Mouse (Mus musculus) limb, embryonic 14.5 days (tissue): ENCODE measurements around the gene Prkn. TPM values are rescaled to one million over a fixed set of nuclear protein-coding genes. Genes with fewer than 3 reads are reported as not detected.
"Not testable (repeated sequence)": the region's sequence is repeated elsewhere in the genome, so short reads cannot be mapped to it uniquely, and the experiment has no call there.

Source experiments
- ATAC-seq: fragments of 200-750 bp; cut with Nextera tagmentation; 2 replicates; pipeline ENCODE4 v1.8.0; 2017; ENCODE audit warnings: low read depth, moderate number of reproducible peaks, moderate TSS enrichment; ENCODE audit not compliant: low FRiP score
- DNase-seq: peaks from one replicate; pipeline ENCODE4 v3.0.0-alpha.2; 2015; ENCODE audit warnings: low spot score
- H3K27ac ChIP-seq: fragments of 300-500 bp; sonication (generic); replicated peaks from 2 replicates; pipeline ENCODE4 v1.5.1; 2014; ENCODE audit warnings: low read depth, mild to moderate bottlenecking, low read length, moderate library complexity, mixed read lengths
- H3K27me3 ChIP-seq: fragments of 300-500 bp; sonication (generic); 2 replicates; pipeline ENCODE4 v1.6.1; 2014; ENCODE audit warnings: low read length, mixed read lengths; ENCODE audit not compliant: control insufficient read depth, insufficient read depth
- H3K36me3 ChIP-seq: fragments of 300-500 bp; sonication (generic); 2 replicates; pipeline ENCODE4 v1.6.1; 2014; ENCODE audit warnings: mild to moderate bottlenecking, low read length, moderate library complexity, mixed read lengths; ENCODE audit not compliant: control insufficient read depth, insufficient read depth
- H3K4me1 ChIP-seq: fragments of 300-500 bp; sonication (generic); 2 replicates; pipeline ENCODE4 v1.6.1; 2014; ENCODE audit warnings: antibody characterized with exemption, low read length, mixed read lengths; ENCODE audit not compliant: control insufficient read depth, insufficient read depth
- H3K4me2 ChIP-seq: fragments of 300-500 bp; sonication (generic); replicated peaks from 2 replicates; pipeline ENCODE4 v1.6.1; 2014; ENCODE audit warnings: low read depth, mild to moderate bottlenecking, low read length, moderate library complexity; ENCODE audit not compliant: severe bottlenecking
- H3K4me3 ChIP-seq: fragments of 300-500 bp; sonication (generic); replicated peaks from 2 replicates; pipeline ENCODE4 v1.5.1; 2014; ENCODE audit warnings: low read length
- H3K9ac ChIP-seq: fragments of 300-500 bp; sonication (generic); 2 replicates; pipeline ENCODE4 v1.6.1; 2014; ENCODE audit warnings: mild to moderate bottlenecking, low read depth, low read length, moderate library complexity; ENCODE audit not compliant: severe bottlenecking
- H3K9me3 ChIP-seq: fragments of 300-500 bp; sonication (generic); 2 replicates; pipeline ENCODE4 v1.6.1; 2016; ENCODE audit warnings: low read length; ENCODE audit not compliant: control insufficient read depth
- POLR2A ChIP-seq: fragments of 200-500 bp; IDR thresholded peaks from 2 replicates; pipeline ENCODE4 v1.8.0; 2012; ENCODE audit warnings: inconsistent platforms, mild to moderate bottlenecking, moderate library complexity, borderline replicate concordance; ENCODE audit not compliant: insufficient read depth, insufficient read length; ENCODE audit errors: extremely low read depth
- WGBS: fragments of 180-500 bp; shearing (Covaris S2); extraction: QIAGEN DNeasy Blood & Tissue Kit; methylation state at CpG from one replicate; pipeline ENCODE4 v1.1.7; 2014; 5-methylcytosine and 5-hydroxymethylcytosine counted together
- polyA plus RNA-seq, 2 experiments: library from polyadenylated mRNA; depleted of rRNA in 1 of 2; stranded (reverse) in 1 of 2; unstranded in 1 of 2; fragments of >200 nt; fragmentation: Nextera tagmentation in 1 of 2; extraction: Ambion mirVana in 1 of 2; gene quantifications; 2 replicates each; pipeline versions ENCODE4 v1.2.1 to v1.2.3; 2012 to 2014

Gene Prkn
- polyA plus RNA-seq, 2 experiments, result 2.3 to 2.7 TPM

GRCm38 (mm10) chr17:11989296-11989695 lies 1149.1 kb downstream of the Prkn start:
- peaks cover 23% of the 10 kb centered on the region for H3K4me1 ChIP-seq
- H3K27ac ChIP-seq, result no peak overlapping the region
- ATAC-seq (no peak), DNase-seq (no peak)
- H3K9ac ChIP-seq, result no peak overlapping the region
- H3K4me3 ChIP-seq, result no peak overlapping the region
- H3K9me3 ChIP-seq, result no peaks in the 10 kb centered on the region
- H3K36me3 ChIP-seq, result no peaks in the 10 kb centered on the region
- 78% methylated on average over 4 of the region's 4 CpGs for WGBS
- H3K27me3 ChIP-seq, result 0 out of 2 replicates have a peak, but pooled peaks cover 19% of the 10 kb centered on the region
- no peak overlapping the region for H3K4me2 ChIP-seq
- no peak for TF ChIP-seq POLR2A

- no peaks in the 10 kb centered on the region for H3K36me3 ChIP-seq
- ATAC-seq, result peak; percentile 53; the same call in 1 of the 2 replicates
- H3K9ac ChIP-seq, result no peak overlapping the region
- DNase-seq, result peak; percentile 51
- H3K27ac ChIP-seq, result no peak overlapping the region
- no peak overlapping the region for H3K4me2 ChIP-seq
- no peak overlapping the region for H3K4me3 ChIP-seq
- H3K27me3 ChIP-seq, result 0 out of 2 replicates have a peak, but pooled peaks cover 14% of the 10 kb centered on the region
- H3K9me3 ChIP-seq, result no peaks in the 10 kb centered on the region
- H3K4me1 ChIP-seq, result peaks cover 23% of the 10 kb centered on the region
- TF ChIP-seq POLR2A, result no peak
- 19% methylated on average over 11 of the region's 11 CpGs for WGBS
These were observed 1150.4 kb downstream of the Prkn start for GRCm38 (mm10) chr17:11990386-11991087.

GRCm38 (mm10) chr17:11993249-11993648 lies 1153.1 kb downstream of the Prkn start:
- DNase-seq (peak; percentile 38), ATAC-seq (no peak)
- H3K27ac ChIP-seq, result no peak overlapping the region
- peaks cover 23% of the 10 kb centered on the region for H3K4me1 ChIP-seq
- H3K36me3 ChIP-seq, result no peaks in the 10 kb centered on the region
- H3K4me2 ChIP-seq, result no peak overlapping the region
- TF ChIP-seq POLR2A, result no peak
- no peak overlapping the region for H3K4me3 ChIP-seq
- no peaks in the 10 kb centered on the region for H3K9me3 ChIP-seq
- H3K27me3 ChIP-seq, result 0 out of 2 replicates have a peak, but pooled peaks cover 10% of the 10 kb centered on the region
- no peak overlapping the region for H3K9ac ChIP-seq
- 31% methylated on average over 8 of the region's 8 CpGs for WGBS

GRCm38 (mm10) chr17:11994252-11994651 lies 1154.1 kb downstream of the Prkn start:
- Histone ChIP-seq H3K4me2 (no peak overlapping the region), H3K4me1 (peaks cover 23% of the 10 kb centered on the region), H3K27me3 (0 out of 2 replicates have a peak, but pooled peaks cover 5% of the 10 kb centered on the region), H3K36me3 (no peaks in the 10 kb centered on the region), H3K27ac (no peak overlapping the region), H3K9me3 (no peaks in the 10 kb centered on the region), H3K4me3 (no peak overlapping the region), H3K9ac (no peak overlapping the region)
- DNase-seq (no peak), ATAC-seq (no peak)
- WGBS, result 74% methylated on average over 3 of the region's 3 CpGs
- no peak for TF ChIP-seq POLR2A

GRCm38 (mm10) chr17:11994754-11995153 lies 1154.6 kb downstream of the Prkn start:
- not testable (repeated sequence) for ATAC-seq, H3K27me3 ChIP-seq
- WGBS, result 65% methylated on average over 3 of the region's 3 CpGs

More at GRCm38 (mm10) chr17:11994754-11995153, 1154.6 kb downstream of the Prkn start:
- peaks cover 23% of the 10 kb centered on the region for H3K4me1 ChIP-seq
- H3K36me3 ChIP-seq, H3K9ac ChIP-seq, H3K4me3 ChIP-seq, DNase-seq, H3K9me3 ChIP-seq, H3K4me2 ChIP-seq, H3K27ac ChIP-seq: not testable (repeated sequence)
